Mouse (Mus musculus) stomach, postnatal 0 days (tissue): ENCODE measurements around the gene Myo10. TPM values are rescaled to one million over a fixed set of nuclear protein-coding genes. Genes with fewer than 3 reads are reported as not detected.

Source experiments
- ATAC-seq: fragments of 200-750 bp; cut with Nextera tagmentation; 2 replicates; pipeline ENCODE4 v1.8.0; 2017; ENCODE audit not compliant: low FRiP score, low TSS enrichment
- DNase-seq: peaks from one replicate; pipeline ENCODE4 v3.0.0-alpha.2; 2016; ENCODE audit warnings: low spot score
- H3K27ac ChIP-seq: fragments of 300-500 bp; sonication (generic); replicated peaks from 2 replicates; pipeline ENCODE4 v1.5.1; 2014; ENCODE audit warnings: mild to moderate bottlenecking, control low read depth
- H3K27me3 ChIP-seq: fragments of 300-500 bp; sonication (generic); 2 replicates; pipeline ENCODE4 v1.6.1; 2014; ENCODE audit warnings: low read length; ENCODE audit not compliant: control insufficient read depth, insufficient read depth
- H3K36me3 ChIP-seq: fragments of 300-500 bp; sonication (generic); 2 replicates; pipeline ENCODE4 v1.6.1; 2014; ENCODE audit warnings: low read length, mixed read lengths; ENCODE audit not compliant: control insufficient read depth, insufficient read depth
- H3K4me1 ChIP-seq: fragments of 300-500 bp; sonication (generic); replicated peaks from 2 replicates; pipeline ENCODE4 v1.6.1; 2014; ENCODE audit warnings: antibody characterized with exemption; ENCODE audit not compliant: control insufficient read depth, insufficient read depth
- H3K4me2 ChIP-seq: fragments of 300-500 bp; sonication (generic); replicated peaks from 2 replicates; pipeline ENCODE4 v1.6.1; 2014; ENCODE audit warnings: low read depth, mild to moderate bottlenecking, control low read depth, moderate library complexity
- H3K4me3 ChIP-seq: fragments of 300-500 bp; sonication (generic); 2 replicates; pipeline ENCODE4 v1.5.1; 2014; ENCODE audit warnings: low read depth, low read length, control low read depth
- H3K9ac ChIP-seq: fragments of 300-500 bp; sonication (generic); 2 replicates; pipeline ENCODE4 v1.6.1; 2014; ENCODE audit warnings: mild to moderate bottlenecking, low read length, control low read depth, mixed read lengths
- H3K9me3 ChIP-seq: fragments of 300-500 bp; sonication (generic); 2 replicates; pipeline ENCODE4 v1.6.1; 2016; ENCODE audit warnings: low read length; ENCODE audit not compliant: control insufficient read depth
- CTCF ChIP-seq: IDR thresholded peaks from 2 replicates; pipeline ENCODE4 v1.5.1; 2016; ENCODE audit warnings: antibody characterized with exemption, low read depth, mild to moderate bottlenecking, moderate library complexity
- EP300 ChIP-seq: optimal IDR thresholded peaks from 2 replicates; pipeline ENCODE3; 2016; ENCODE audit warnings: antibody characterized with exemption
- WGBS: fragments of 180-500 bp; shearing (Covaris S2); extraction: QIAGEN DNeasy Blood & Tissue Kit; methylation state at CpG from one replicate; pipeline ENCODE4 v1.1.7; 2014; 5-methylcytosine and 5-hydroxymethylcytosine counted together
- polyA plus RNA-seq: library from polyadenylated mRNA; unstranded; fragments of >200 nt; fragmentation: Nextera tagmentation; extraction: Ambion mirVana; gene quantifications from 2 replicates; pipeline ENCODE4 v1.2.1, GENCODE M21; 2015

Gene Myo10
- polyA plus RNA-seq, 1 experiment from 2014 or later, result 15.8 TPM

GRCm38 (mm10) chr15:25844771-25845170, 222.4 kb downstream of the Myo10 start:
- Histone ChIP-seq H3K4me3 (no peak overlapping the region), H3K4me2 (0 out of 2 replicates have a peak overlapping the region, but pooled peaks have one; percentile 90), H3K36me3 (no peaks in the 10 kb centered on the region), H3K4me1 (peaks cover 3% of the 10 kb centered on the region; the same call in 1 of the 2 replicates), H3K9me3 (no peaks in the 10 kb centered on the region), H3K27me3 (no peaks in the 10 kb centered on the region), H3K9ac (no peak overlapping the region), H3K27ac (no peak overlapping the region)
- ATAC-seq, result no peak
- no peak for DNase-seq
- WGBS, result 51% methylated on average over 4 of the region's 4 CpGs
- TF ChIP-seq EP300 (no peak), CTCF (no peak)

DNA sequence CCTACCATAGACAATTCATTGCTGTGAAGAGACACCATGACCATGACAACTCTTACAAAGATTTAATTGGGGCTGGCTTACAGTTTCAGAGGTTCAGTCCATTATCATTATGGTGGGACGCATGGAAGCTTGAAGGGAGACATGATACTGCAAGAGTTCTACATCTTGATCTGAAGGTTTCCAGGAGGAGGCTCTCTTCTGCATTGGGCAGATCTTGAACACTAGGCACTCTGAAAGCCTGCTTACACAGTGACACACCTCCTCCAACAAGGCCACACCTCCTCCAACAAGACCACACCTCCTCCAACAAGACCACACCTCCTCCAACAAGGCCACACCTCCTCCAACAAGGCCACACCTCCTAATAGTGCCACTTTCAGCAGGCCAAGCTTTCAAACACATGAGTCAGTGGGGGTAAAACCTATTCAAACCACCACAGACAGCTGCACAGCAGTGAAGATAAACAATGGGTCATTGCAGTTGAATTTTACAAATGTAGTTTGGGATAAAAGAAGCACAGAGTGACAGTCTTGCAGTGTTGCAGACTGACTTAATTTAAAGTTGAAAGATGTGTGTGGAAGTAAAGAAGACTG, 225.3 kb downstream of the Myo10 start:
- Histone ChIP-seq H3K4me3 (no peak overlapping the region), H3K4me1 (peaks cover 3% of the 10 kb centered on the region; the same call in 1 of the 2 replicates), H3K36me3 (no peaks in the 10 kb centered on the region), H3K4me2 (no peak overlapping the region), H3K27ac (no peak overlapping the region), H3K9me3 (no peaks in the 10 kb centered on the region), H3K27me3 (no peaks in the 10 kb centered on the region), H3K9ac (no peak overlapping the region)
- ATAC-seq (no peak), DNase-seq (no peak)
- WGBS, result 97% methylated on average over 1 of the region's 1 CpGs
- no peak for TF ChIP-seq EP300
- TF ChIP-seq CTCF, result no peak

- H3K4me2 ChIP-seq, result no peak overlapping the region
- no peak overlapping the region for H3K27ac ChIP-seq
- WGBS, result 56% methylated on average over 11 of the region's 11 CpGs
- no peaks in the 10 kb centered on the region for H3K27me3 ChIP-seq
- no peak overlapping the region for H3K4me3 ChIP-seq
- ATAC-seq (no peak), DNase-seq (peak; percentile 23)
- H3K4me1 ChIP-seq, result no peaks in the 10 kb centered on the region
- H3K36me3 ChIP-seq, result no peaks in the 10 kb centered on the region
- TF ChIP-seq EP300 (no peak), CTCF (no peak)
- no peak overlapping the region for H3K9ac ChIP-seq
- no peaks in the 10 kb centered on the region for H3K9me3 ChIP-seq
Observed at GRCm38 (mm10) chr15:25850552-25850951, 228.2 kb downstream of the Myo10 start.

- no peak for ATAC-seq
- WGBS, result 73% methylated on average over 18 of the region's 18 CpGs
- DNase-seq, result no peak
- Histone ChIP-seq H3K4me1 (no peaks in the 10 kb centered on the region), H3K36me3 (no peaks in the 10 kb centered on the region), H3K9me3 (no peaks in the 10 kb centered on the region), H3K4me3 (no peak overlapping the region), H3K27ac (no peak overlapping the region), H3K4me2 (no peak overlapping the region), H3K9ac (no peak overlapping the region), H3K27me3 (no peaks in the 10 kb centered on the region)
- TF ChIP-seq EP300 (no peak), CTCF (no peak)
Observed at GRCm38 (mm10) chr15:25854270-25854904, 232.1 kb downstream of the Myo10 start.

DNA sequence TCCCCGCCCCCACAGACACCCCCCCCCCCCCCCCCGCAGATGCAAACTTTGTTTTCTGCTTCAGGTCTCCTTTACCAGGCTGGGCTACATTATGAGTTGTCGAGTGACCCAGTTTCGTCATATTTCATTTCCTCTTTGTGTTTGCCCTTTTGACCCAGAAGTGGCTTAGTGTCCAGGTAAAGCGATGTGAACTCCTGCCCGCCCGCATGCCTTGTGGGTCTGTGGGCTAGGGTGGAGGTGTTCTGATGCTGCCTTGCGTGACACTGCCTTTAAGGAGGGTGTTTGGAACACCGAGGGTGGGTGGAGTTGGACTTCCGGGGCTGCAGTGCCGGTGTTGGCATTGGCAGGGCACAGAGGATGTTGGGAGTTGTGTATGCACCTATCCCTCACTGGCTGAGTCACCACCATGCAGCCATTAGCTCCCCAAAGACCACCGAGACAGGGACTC, 236.3 kb downstream of the Myo10 start:
- no peak overlapping the region for H3K27ac ChIP-seq
- no peak for TF ChIP-seq CTCF
- no peak for TF ChIP-seq EP300
- H3K4me1 ChIP-seq, result no peaks in the 10 kb centered on the region
- H3K4me3 ChIP-seq, result no peak overlapping the region
- H3K4me2 ChIP-seq, result no peak overlapping the region
- H3K36me3 ChIP-seq, result no peaks in the 10 kb centered on the region
- no peaks in the 10 kb centered on the region for H3K9me3 ChIP-seq
- no peak overlapping the region for H3K9ac ChIP-seq
- DNase-seq (no peak), ATAC-seq (peak; percentile 54; the same call in 1 of the 2 replicates)
- WGBS, result 56% methylated on average over 10 of the region's 12 CpGs
- H3K27me3 ChIP-seq, result no peaks in the 10 kb centered on the region

DNA sequence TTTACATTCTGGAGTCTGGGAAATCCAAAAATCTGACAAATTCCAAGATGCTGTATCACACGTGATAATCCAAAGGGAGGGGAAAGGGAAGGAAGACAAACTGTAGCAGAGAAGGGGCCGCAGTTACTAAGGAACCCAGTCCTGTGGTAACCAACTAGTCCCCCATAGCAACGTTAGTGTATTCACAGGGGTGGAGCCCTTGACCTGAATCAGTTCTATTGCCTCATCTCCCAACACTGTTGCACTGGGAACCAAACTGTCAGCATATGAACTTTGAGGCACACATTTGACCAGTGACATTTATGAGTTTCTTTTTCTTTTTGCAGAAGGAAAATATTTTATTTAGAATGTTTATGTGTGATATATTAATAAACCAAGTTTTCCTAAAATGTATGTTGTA, 237.1 kb downstream of the Myo10 start:
- H3K36me3 ChIP-seq, result no peaks in the 10 kb centered on the region
- H3K4me1 ChIP-seq, result no peaks in the 10 kb centered on the region
- H3K4me2 ChIP-seq, result no peak overlapping the region
- DNase-seq (no peak), ATAC-seq (no peak)
- H3K9ac ChIP-seq, result no peak overlapping the region
- H3K4me3 ChIP-seq, result no peak overlapping the region
- H3K9me3 ChIP-seq, result no peaks in the 10 kb centered on the region
- WGBS, result 48% methylated on average over 3 of the region's 3 CpGs
- no peaks in the 10 kb centered on the region for H3K27me3 ChIP-seq
- TF ChIP-seq CTCF, result no peak
- no peak for TF ChIP-seq EP300
- no peak overlapping the region for H3K27ac ChIP-seq
